In genomic region chr5:93098811-93099210, GRCm38 (mm10) we compare ENCODE assay signal across 19 mouse cellular contexts. TPM values are rescaled to one million over a fixed set of nuclear protein-coding genes. Genes with fewer than 3 reads are reported as not detected.
DNase-seq lines count a peak whose midpoint lies in the region; ATAC-seq and TF ChIP-seq lines count a peak whose summit lies in the region.
"Had no signal": no experiment of that assay in that cellular context is flagged by ENCODE, and none has a peak within 500 bp of the region (broad histone marks: within the 10 kb centered on the region; RNA-seq: fewer than 3 reads in every experiment).

No protein-coding gene starts in this region.

- 0 out of 2 replicates have a peak, but pooled peaks have one; percentile 26 for TF ChIP-seq EP300 in lung, postnatal 0 days (IDR thresholded peaks at IDR 0.05)

- no peaks in the 10 kb centered on the region for H3K36me3 ChIP-seq in heart, embryonic 15.5 days
- no peaks in the 10 kb centered on the region for H3K36me3 ChIP-seq in lung, postnatal 0 days (ENCODE audit: insufficient read depth, low read length)
- no peaks in the 10 kb centered on the region for H3K36me3 ChIP-seq in hindbrain, embryonic 11.5 days (ENCODE audit: control insufficient read depth, insufficient read depth, low read length)
- H3K36me3 ChIP-seq: embryonic facial prominence, embryonic 12.5 days had no signal

- no peak for DNase-seq in heart, postnatal 10 days
- peak; percentile 35 to 58 for DNase-seq in lung, adult 18-20 months
- no peak for DNase-seq in lung, adult 2 months
- DNase-seq in lung, postnatal 0 days (ENCODE audit: low spot score) = peak; percentile 82
- DNase-seq in embryo, embryonic 9.5 days (ENCODE audit: extremely low spot score) = no peak
- no peak for DNase-seq in hindbrain, embryonic 11.5 days (ENCODE audit: low spot score)
- DNase-seq: adrenal gland, adult 2 months; gastrocnemius, postnatal 10 days; right cerebral cortex, postnatal 4 days had no signal

- TF ChIP-seq CTCF in lung, adult 2 months (IDR thresholded peaks at IDR 0.05; ENCODE audit: insufficient read depth, low read length) = no peak
- TF ChIP-seq CTCF in lung, postnatal 0 days (IDR thresholded peaks at IDR 0.05) = no peak

- WGBS in heart, embryonic 15.5 days = 42% methylated on average over 14 of the region's 14 CpGs
- WGBS in lung, adult 2 months = 54% methylated on average over 14 of the region's 14 CpGs
- WGBS in lung, postnatal 0 days = 48% methylated on average over 14 of the region's 14 CpGs
- 75% methylated on average over 14 of the region's 14 CpGs for WGBS in hindbrain, embryonic 11.5 days

- peaks cover 60% of the 10 kb centered on the region for H3K4me1 ChIP-seq in heart, embryonic 15.5 days (replicated peaks)
- H3K4me1 ChIP-seq in lung, adult 2 months (ENCODE audit: control insufficient read depth, insufficient read depth, low read length) = peaks cover 6% of the 10 kb centered on the region; the same call in 1 of the 2 replicates
- H3K4me1 ChIP-seq in lung, postnatal 0 days (ENCODE audit: insufficient read depth, low read depth, low read length) = peaks cover 16% of the 10 kb centered on the region; the same call in 1 of the 2 replicates
- peaks cover 5% of the 10 kb centered on the region for H3K4me1 ChIP-seq in hindbrain, embryonic 11.5 days (replicated peaks; ENCODE audit: control insufficient read depth, insufficient read depth, low read length)

- H3K27me3 ChIP-seq in heart, embryonic 15.5 days = no peaks in the 10 kb centered on the region
- H3K27me3 ChIP-seq in lung, postnatal 0 days (replicated peaks; ENCODE audit: insufficient read depth, low read length) = no peaks in the 10 kb centered on the region
- no peaks in the 10 kb centered on the region for H3K27me3 ChIP-seq in hindbrain, embryonic 11.5 days (ENCODE audit: control insufficient read depth, insufficient read depth, low read length)
- H3K27me3 ChIP-seq: embryonic facial prominence, embryonic 12.5 days; forebrain, embryonic 13.5 days; midbrain, embryonic 12.5 days; neural tube, embryonic 12.5 days had no signal

- H3K27ac ChIP-seq in heart, embryonic 15.5 days = peak overlapping the region; percentile 54
- H3K27ac ChIP-seq in lung, postnatal 0 days (ENCODE audit: low read length) = no peak overlapping the region
- H3K27ac ChIP-seq in hindbrain, embryonic 11.5 days (ENCODE audit: low read depth, low read length) = no peak overlapping the region
- H3K27ac ChIP-seq: embryonic facial prominence, embryonic 12.5 days; forebrain, embryonic 13.5 days; hindbrain, postnatal 0 days; layer of hippocampus, adult 2 months; liver, embryonic 14.5 days; midbrain, embryonic 12.5 days; neural tube, embryonic 12.5 days had no signal

- H3K9ac ChIP-seq in heart, embryonic 15.5 days = no peak overlapping the region
- no peak overlapping the region for H3K9ac ChIP-seq in lung, postnatal 0 days (replicated peaks; ENCODE audit: low read depth)
- H3K9ac ChIP-seq in hindbrain, embryonic 11.5 days (ENCODE audit: low read depth, low read length) = no peak overlapping the region
- H3K9ac ChIP-seq: embryonic facial prominence, embryonic 12.5 days; forebrain, embryonic 13.5 days; liver, embryonic 14.5 days; midbrain, embryonic 12.5 days; neural tube, embryonic 12.5 days had no signal

- intact Hi-C loops in heart, postnatal 10 days (cut with DNase I) = no loop called here

- no peak for TF ChIP-seq POLR2A in lung, adult 2 months (IDR thresholded peaks at IDR 0.05; ENCODE audit: borderline replicate concordance, extremely low read depth, low read depth, low read length)

- no peaks in the 10 kb centered on the region for H3K9me3 ChIP-seq in heart, embryonic 15.5 days (replicated peaks)
- no peaks in the 10 kb centered on the region for H3K9me3 ChIP-seq in lung, postnatal 0 days (ENCODE audit: low read length)
- H3K9me3 ChIP-seq in hindbrain, embryonic 11.5 days (ENCODE audit: control insufficient read depth, low read length) = no peaks in the 10 kb centered on the region
- H3K9me3 ChIP-seq: embryonic facial prominence, embryonic 12.5 days; forebrain, embryonic 13.5 days; midbrain, embryonic 12.5 days; neural tube, embryonic 12.5 days had no signal

- no peak overlapping the region for H3K4me3 ChIP-seq in heart, embryonic 15.5 days
- no peak overlapping the region for H3K4me3 ChIP-seq in lung, adult 2 months (replicated peaks; ENCODE audit: extremely low read depth, low read depth, low read length)
- H3K4me3 ChIP-seq in lung, postnatal 0 days (ENCODE audit: low read depth, low read length) = no peak overlapping the region
- no peak overlapping the region for H3K4me3 ChIP-seq in hindbrain, embryonic 11.5 days (ENCODE audit: low read depth, low read length)
- H3K4me3 ChIP-seq: embryonic facial prominence, embryonic 12.5 days; erythroblast, embryonic 14.5 days; forebrain, embryonic 13.5 days; layer of hippocampus, adult 2 months; midbrain, embryonic 12.5 days; neural tube, embryonic 12.5 days had no signal

- H3K4me2 ChIP-seq in heart, embryonic 15.5 days = peak overlapping the region; percentile 32; the same call in 1 of the 2 replicates
- H3K4me2 ChIP-seq in lung, postnatal 0 days (replicated peaks; ENCODE audit: low read depth, low read length) = no peak overlapping the region
- no peak overlapping the region for H3K4me2 ChIP-seq in hindbrain, embryonic 11.5 days (replicated peaks; ENCODE audit: low read depth, low read length)
- H3K4me2 ChIP-seq: embryonic facial prominence, embryonic 12.5 days; forebrain, embryonic 13.5 days; midbrain, embryonic 12.5 days had no signal

- ATAC-seq in heart, embryonic 15.5 days (replicated peaks; ENCODE audit: insufficient number of reproducible peaks, insufficient read depth, low FRiP score, low read depth) = no peak
- ATAC-seq in lung, postnatal 0 days = peak; percentile 67
- no peak for ATAC-seq in hindbrain, embryonic 11.5 days (ENCODE audit: low FRiP score)
- ATAC-seq: forebrain, embryonic 13.5 days; hindbrain, postnatal 0 days had no signal

RNA-seq across cellular contexts. Expression of gene Sept11, which starts 5.6 kb away (rescaled TPM):
- 79.0 and 94.5 TPM in 2 replicates for polyA plus RNA-seq in heart, embryonic 15.5 days (2015; fragmentation: Nextera tagmentation; extraction: Ambion mirVana)
- total RNA-seq in heart, postnatal 10 days (2021) = 10 to 100 TPM; 82.1 to 91.4 TPM
- polyA plus RNA-seq in lung, adult 2 months (2012; rRNA removed) = 32.8 and 46.8 TPM in 2 replicates
- 49.1 and 58.6 TPM in 2 replicates for polyA plus RNA-seq in lung, postnatal 0 days (2015; fragmentation: Nextera tagmentation; extraction: Ambion mirVana)
- 241 and 243 TPM in 2 replicates for polyA plus RNA-seq in hindbrain, embryonic 11.5 days (2014; fragmentation: Nextera tagmentation; extraction: Ambion mirVana)

RNA-seq across cellular contexts. Expression of gene Sowahb, which starts 54.0 kb away (rescaled TPM):
- polyA plus RNA-seq in heart, embryonic 15.5 days (2015; fragmentation: Nextera tagmentation; extraction: Ambion mirVana) = 0.09 and 0.25 TPM in 2 replicates
- total RNA-seq in heart, postnatal 10 days (2021) = under 1 TPM in 1 of 2 experiments, not detected in 1; 0.07 TPM
- polyA plus RNA-seq in lung, adult 2 months (2012; rRNA removed) = 2.0 and 2.2 TPM in 2 replicates
- polyA plus RNA-seq in lung, postnatal 0 days (2015; fragmentation: Nextera tagmentation; extraction: Ambion mirVana) = 1.2 and 1.3 TPM in 2 replicates
- polyA plus RNA-seq in hindbrain, embryonic 11.5 days (2014; fragmentation: Nextera tagmentation; extraction: Ambion mirVana) = 0.25 and 0.32 TPM in 2 replicates
- total RNA-seq: heart, postnatal 14 days had no signal
- polyA plus RNA-seq: adrenal gland, adult 2 months; forebrain, embryonic 13.5 days; neural tube, embryonic 12.5 days had no signal

Comparison
In these comparisons a context has a peak if more than half of its experiments do, and no peak if none do; other contexts are left out.
1. DNase-seq: peak in lung, adult 18-20 months (2 of 2) and lung, postnatal 0 days (single experiment); none in heart, postnatal 10 days (0 of 2), lung, adult 2 months (single experiment), embryo, embryonic 9.5 days (single experiment) and hindbrain, embryonic 11.5 days (single experiment).